Comparison of ENCODE assay signal across 8 mouse cellular contexts in genomic region chr15:82188481-82189240, GRCm38 (mm10). TPM values are rescaled to one million over a fixed set of nuclear protein-coding genes. Genes with fewer than 3 reads are reported as not detected.
DNase-seq lines count a peak whose midpoint lies in the region; ATAC-seq and TF ChIP-seq lines count a peak whose summit lies in the region.

No protein-coding gene starts in this region.

- TF ChIP-seq RAD21 in MEL (IDR thresholded peaks at IDR 0.05; ENCODE audit: low read depth, low read length), result peak; percentile 34

- DNase-seq in kidney, adult 18-20 months, result peak; percentile 46
- no peak for DNase-seq in kidney, adult 11 months
- peak; percentile 56 for DNase-seq in A20 (ENCODE audit: low read depth, low spot score)
- peak; percentile 71 for DNase-seq in MEL (ENCODE audit: low read depth, low spot score)
- DNase-seq in heart, postnatal 14 days, result peak; percentile 50 to 60
- no peak for DNase-seq in frontal cortex, postnatal 36 days (ENCODE audit: low spot score in 2 of 2)

- TF ChIP-seq CTCF in MEL (IDR thresholded peaks at IDR 0.05 in 2 of 3, conservative IDR thresholded peaks at IDR 0.05 in 1 of 3; ENCODE audit: control insufficient read depth in 1 of 3, insufficient read depth in 1 of 3, low read depth in 2 of 3, low read length in 3 of 3, poor library complexity in 1 of 3, severe bottlenecking in 1 of 3), result peak; percentile 30 to 72 (median 60); a peak in 5 of 6 replicates

- no peak overlapping the region for H3K9ac ChIP-seq in MEL (ENCODE audit: control insufficient read depth, low read depth, low read length, poor library complexity, severe bottlenecking)

- peak; percentile 22; the same call in 1 of the 2 replicates for ATAC-seq in neutrophil, adult 5-6 weeks (ENCODE audit: extremely low read depth, insufficient number of reproducible peaks, low FRiP score, poor library complexity, severe bottlenecking)
- no peak for ATAC-seq in activated CD4-positive, CD25-positive, alpha-beta regulatory T cell, adult 4 months

- H3K4me1 ChIP-seq in MEL (ENCODE audit: control insufficient read depth in 1 of 2, insufficient read depth in 2 of 2, low read length in 2 of 2), result 0 out of 4 replicates have a peak, but pooled peaks cover 0 to 3% of the 10 kb centered on the region in 2 experiments

- TF ChIP-seq POLR2A in MEL (IDR thresholded peaks at IDR 0.05; ENCODE audit: control insufficient read depth in 1 of 2, insufficient read depth in 1 of 2, low read depth in 1 of 2, low read length in 2 of 2, poor library complexity in 1 of 2), result no peak

- peaks cover 0 to 2% of the 10 kb centered on the region in 2 experiments; a peak in 3 of 4 replicates for H3K36me3 ChIP-seq in MEL (ENCODE audit: control insufficient read depth in 1 of 2, insufficient read depth in 2 of 2, low read length in 2 of 2)

- no peaks in the 10 kb centered on the region for H3K27me3 ChIP-seq in MEL (ENCODE audit: control insufficient read depth in 1 of 2, insufficient read depth in 2 of 2, low read length in 2 of 2)

- H3K79me2 ChIP-seq in MEL (ENCODE audit: control insufficient read depth, insufficient read depth, low read length, poor library complexity), result no peaks in the 10 kb centered on the region

- H3K9me3 ChIP-seq in MEL (replicated peaks; ENCODE audit: insufficient read depth, low read length), result no peaks in the 10 kb centered on the region

- no peak overlapping the region for H3K4me3 ChIP-seq in MEL (ENCODE audit: control insufficient read depth in 1 of 2, insufficient read depth in 1 of 2, low read depth in 2 of 2, low read length in 2 of 2)

- no peak overlapping the region for H3K27ac ChIP-seq in MEL (ENCODE audit: control insufficient read depth, low read depth, low read length)

- no peak for TF ChIP-seq EP300 in MEL (IDR thresholded peaks at IDR 0.05; ENCODE audit: low read depth in 1 of 2, low read length in 2 of 2)

- intact Hi-C loops in heart, postnatal 14 days (cut with DNase I), result no loop called here

TF ChIP-seq in MEL, 35 proteins besides CTCF, POLR2A, EP300 and RAD21:
- no peak for TF ChIP-seq MAFK (IDR thresholded peaks at IDR 0.05; ENCODE audit: borderline replicate concordance, low read depth, low read length)
- TF ChIP-seq ZC3H11A (IDR thresholded peaks at IDR 0.05; ENCODE audit: low read depth, low read length), result 0 out of 2 replicates have a peak, but pooled peaks have one; percentile 15
- no peak for TF ChIP-seq MYB (IDR thresholded peaks at IDR 0.05; ENCODE audit: low read depth, low read length)
- no peak for TF ChIP-seq TCF12 (IDR thresholded peaks at IDR 0.05; ENCODE audit: low read depth, low read length)
- peak; percentile 46 for TF ChIP-seq SMC3 (IDR thresholded peaks at IDR 0.05; ENCODE audit: low read depth, low read length)
- no peak for TF ChIP-seq POLR2AphosphoS2 (IDR thresholded peaks at IDR 0.05; ENCODE audit: low read length)
- no peak for TF ChIP-seq ETS1 (IDR thresholded peaks at IDR 0.05; ENCODE audit: low read depth, low read length)
- no peak for TF ChIP-seq MAX (IDR thresholded peaks at IDR 0.05; ENCODE audit: low read length)

RNA-seq across cellular contexts. Expression of gene Shisa8, which starts 24.0 kb away (rescaled TPM):
- not detected in 2 replicates for total RNA-seq in MEL (2012; rRNA removed)
- polyA plus RNA-seq in MEL (2012; ENCODE audit: insufficient read depth in 1 of 2, insufficient read length in 2 of 2, low read depth in 1 of 2, low replicate concordance in 2 of 2, missing spikeins in 1 of 2), result under 1 TPM in 1 of 2 experiments, not detected in 1; 0.10 TPM
- under 1 TPM; 0.14 to 0.34 TPM for total RNA-seq in heart, postnatal 14 days (2021)
- total RNA-seq in neutrophil, adult 5-6 weeks (2017), result 0.58 and 1.1 TPM in 2 replicates
- not detected for polyA plus RNA-seq in activated CD4-positive, CD25-positive, alpha-beta regulatory T cell, adult 4 months (2017; shearing (Covaris generic))

RNA-seq across cellular contexts. Expression of gene Tnfrsf13c, which starts 35.5 kb away (rescaled TPM):
- 1.5 TPM in 2 replicates for total RNA-seq in MEL (2012; rRNA removed)
- polyA plus RNA-seq in MEL (2012; ENCODE audit: insufficient read depth in 1 of 2, insufficient read length in 2 of 2, low read depth in 1 of 2, low replicate concordance in 2 of 2, missing spikeins in 1 of 2), result under 1 TPM in 1 of 2 experiments, not detected in 1; 0.63 TPM
- total RNA-seq in heart, postnatal 14 days (2021), result under 1 TPM; 0.24 TPM
- 157 and 160 TPM in 2 replicates for total RNA-seq in neutrophil, adult 5-6 weeks (2017)
- polyA plus RNA-seq in activated CD4-positive, CD25-positive, alpha-beta regulatory T cell, adult 4 months (2017; shearing (Covaris generic)), result 10 to 100 TPM in 1 of 2 experiments, 1 to 10 TPM in 1; 2.5 to 10.9 TPM

RNA-seq across cellular contexts. Expression of gene Srebf2, which starts 41.7 kb away (rescaled TPM):
- 40.5 and 52.2 TPM in 2 replicates for total RNA-seq in MEL (2012; rRNA removed)
- 100 to 1,000 TPM in 1 of 2 experiments, not detected in 1; 161 TPM for polyA plus RNA-seq in MEL (2012; ENCODE audit: insufficient read depth in 1 of 2, insufficient read length in 2 of 2, low read depth in 1 of 2, low replicate concordance in 2 of 2, missing spikeins in 1 of 2)
- total RNA-seq in heart, postnatal 14 days (2021), result 10 to 100 TPM; 18.7 to 22.6 TPM
- 71.5 and 74.5 TPM in 2 replicates for total RNA-seq in neutrophil, adult 5-6 weeks (2017)
- 10 to 100 TPM; 32.6 to 51.4 TPM for polyA plus RNA-seq in activated CD4-positive, CD25-positive, alpha-beta regulatory T cell, adult 4 months (2017; shearing (Covaris generic))

RNA-seq across cellular contexts. Expression of gene Cenpm, which starts 55.9 kb away (rescaled TPM):
- 23.5 and 23.7 TPM in 2 replicates for total RNA-seq in MEL (2012; rRNA removed)
- 10 to 100 TPM in 1 of 2 experiments, not detected in 1; 56.3 TPM for polyA plus RNA-seq in MEL (2012; ENCODE audit: insufficient read depth in 1 of 2, insufficient read length in 2 of 2, low read depth in 1 of 2, low replicate concordance in 2 of 2, missing spikeins in 1 of 2)
- 1 to 10 TPM; 1.9 to 3.2 TPM for total RNA-seq in heart, postnatal 14 days (2021)
- not detected in 2 replicates for total RNA-seq in neutrophil, adult 5-6 weeks (2017)
- polyA plus RNA-seq in activated CD4-positive, CD25-positive, alpha-beta regulatory T cell, adult 4 months (2017; shearing (Covaris generic)), result 10 to 100 TPM; 21.6 to 34.7 TPM

Comparison
In these comparisons a context has a peak if more than half of its experiments do, and no peak if none do; other contexts are left out.
1. DNase-seq: peak in kidney, adult 18-20 months (single experiment), A20 (single experiment), MEL (single experiment) and heart, postnatal 14 days (2 of 2); none in kidney, adult 11 months (single experiment) and frontal cortex, postnatal 36 days (0 of 2).
2. RNA of gene Tnfrsf13c, which starts 35.5 kb away (total RNA-seq): 157 to 160 TPM in neutrophil, adult 5-6 weeks; 1.5 TPM in MEL and 0.24 TPM in heart, postnatal 14 days; every median in the first group is over 10 times any median in the second.